Mouse (Mus musculus): Measurements from ENCODE around the gene Emg1.

Gene Emg1

DNA sequence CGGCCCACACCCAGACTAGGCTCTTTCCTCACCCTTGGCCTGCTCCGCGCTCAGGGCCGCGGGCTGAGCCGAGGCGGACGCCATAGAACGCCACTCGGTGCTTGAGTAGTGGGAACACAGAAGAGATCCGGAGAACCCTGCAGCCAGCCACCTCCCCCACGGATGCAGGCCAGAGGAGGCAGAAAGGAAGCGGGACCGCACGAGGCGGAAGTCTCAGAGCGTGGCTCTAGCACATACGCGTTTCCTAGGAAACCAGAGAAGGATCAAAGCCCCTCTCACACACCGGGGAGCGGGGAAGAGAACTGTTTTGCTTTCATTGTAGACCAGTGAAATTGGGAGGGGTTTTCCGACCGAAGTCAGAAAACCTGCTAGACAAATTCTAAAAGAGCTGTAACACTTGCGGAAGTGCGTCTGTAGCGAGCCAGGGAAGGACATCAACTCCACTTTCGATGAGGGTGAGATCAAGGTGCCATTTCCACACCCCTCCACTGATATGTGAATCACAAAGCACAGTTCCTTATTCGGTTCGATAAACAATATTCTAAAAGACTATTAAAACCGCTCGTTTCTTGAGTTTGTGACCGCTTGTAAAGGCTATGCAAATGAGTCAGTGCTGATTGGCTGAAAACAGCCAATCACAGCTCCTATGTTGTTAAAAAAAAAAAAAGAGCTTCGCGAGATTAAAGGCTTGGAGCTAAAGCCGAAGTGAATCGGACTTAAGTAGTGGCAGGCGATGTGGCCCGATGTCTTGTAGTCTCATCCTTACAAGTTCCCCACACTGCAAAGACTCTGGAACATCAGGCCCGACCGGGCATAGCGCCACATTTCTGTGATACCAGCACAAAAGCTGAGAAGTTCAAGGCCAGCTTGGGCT is 29.1 kb upstream of the Emg1 start, which contains the start of gene Grcc10:
Gene Grcc10, minus strand, starts transcription at position 487 of the 874 bp plus-strand sequence.
- DNase-seq (ENCODE audit: low spot score): peak; percentile 91

DNA sequence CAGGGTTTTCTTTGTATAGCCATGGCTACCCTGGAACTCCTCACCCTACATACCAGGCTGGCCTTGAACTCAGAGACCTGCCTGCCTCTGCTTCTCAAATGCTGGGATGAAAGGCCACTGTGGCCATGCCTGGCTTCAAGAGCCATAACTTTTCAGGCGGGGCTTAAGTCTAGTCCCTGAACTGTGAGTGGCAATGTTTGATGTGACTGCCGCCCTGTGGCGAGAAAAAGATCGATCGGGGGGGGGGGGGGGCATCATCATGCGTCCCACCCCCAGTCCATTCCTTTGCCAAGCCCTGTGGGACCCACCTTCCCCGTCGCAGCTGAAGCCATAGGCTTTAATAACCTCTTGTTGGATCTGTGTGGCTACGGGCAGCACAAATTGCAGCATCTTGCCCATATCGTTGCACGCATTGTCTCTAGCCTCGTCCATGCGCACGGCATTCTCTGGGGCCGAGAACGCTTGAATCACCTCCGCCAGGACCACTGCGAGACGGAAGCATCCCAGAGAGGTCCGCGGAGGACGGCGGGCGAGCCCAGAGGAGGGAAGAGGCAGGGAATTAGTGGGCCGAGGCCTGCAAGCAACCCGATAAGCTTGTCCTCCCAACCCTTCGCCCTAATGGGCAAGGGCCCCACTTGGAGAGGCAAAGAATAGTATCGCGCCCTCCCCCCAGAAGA is 28.4 kb upstream of the Emg1 start:
- DNase-seq (ENCODE audit: low spot score): no peak

GRCm38 (mm10) chr6:124739231-124739796 is 27.3 kb upstream of the Emg1 start:
- no peak for DNase-seq (ENCODE audit: low spot score)

DNA sequence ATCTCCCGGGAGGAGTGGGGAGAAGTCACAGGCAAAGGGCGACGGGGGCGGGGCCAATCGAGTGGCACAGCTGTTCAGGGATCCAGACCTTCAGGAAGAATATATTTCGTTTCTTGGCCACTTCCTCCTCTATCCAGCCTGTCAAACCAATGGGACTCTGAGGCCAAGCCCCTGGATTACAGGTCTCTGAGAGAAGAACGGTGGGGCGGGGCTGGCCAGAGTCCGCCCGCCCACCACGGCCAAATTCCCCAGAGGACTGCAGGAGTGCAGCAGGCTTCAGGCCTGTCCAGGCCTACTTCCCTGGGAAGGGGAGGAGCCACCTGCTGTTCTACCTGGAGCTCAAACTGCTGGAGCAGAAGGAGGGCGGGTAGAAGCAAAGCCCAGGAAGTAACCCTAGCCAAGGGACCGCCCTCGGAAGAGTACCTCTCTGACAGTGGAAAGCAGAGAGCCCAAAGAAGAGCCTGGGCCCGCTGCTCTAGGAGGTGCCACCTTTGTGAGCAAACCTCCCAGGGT is 26.6 kb upstream of the Emg1 start, which contains the start of gene Ptpn6:
Gene Ptpn6, minus strand, starts transcription at position 204 of the 513 bp plus-strand sequence.
- DNase-seq (ENCODE audit: low spot score): peak; percentile 90

DNA sequence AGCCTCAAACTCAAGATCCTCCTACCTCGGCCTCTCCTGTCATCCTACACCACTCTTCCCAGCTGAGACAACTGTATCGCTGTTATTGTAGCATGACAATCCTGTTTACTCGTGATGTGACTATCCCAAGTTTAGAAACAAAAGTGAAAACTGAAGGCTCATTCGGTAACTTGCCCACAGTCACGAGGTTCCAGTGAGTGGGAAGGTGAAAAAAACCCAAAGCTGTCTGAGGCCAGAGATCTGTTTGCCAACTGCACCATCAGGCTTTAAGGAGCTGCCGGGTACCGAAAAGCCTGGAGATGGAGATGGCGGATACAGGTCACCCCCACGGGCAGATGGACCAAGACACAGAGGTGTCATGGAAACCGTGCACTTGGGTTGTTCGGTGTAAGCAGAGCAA is 25.1 kb upstream of the Emg1 start:
- no peak for DNase-seq (ENCODE audit: low spot score)

DNA sequence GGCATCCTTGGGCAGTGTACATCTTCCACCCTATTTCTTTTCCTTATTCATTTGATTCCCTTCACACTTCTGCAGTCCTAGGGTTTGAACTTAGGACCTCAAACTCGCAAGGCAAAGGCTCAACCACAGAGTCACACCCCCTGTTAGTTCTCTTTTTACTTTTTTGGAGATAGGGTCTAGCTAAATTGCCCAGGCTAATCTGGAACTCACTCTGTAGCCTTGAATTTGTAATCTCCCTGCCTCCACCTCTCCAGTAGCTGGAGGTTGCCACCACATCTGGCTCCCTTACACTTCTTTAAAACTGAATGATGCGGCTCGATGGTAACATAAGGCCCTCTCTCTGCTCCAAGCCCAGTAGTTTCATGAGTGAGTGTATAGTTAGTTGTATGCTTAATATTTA is 22.4 kb upstream of the Emg1 start:
- DNase-seq (ENCODE audit: low spot score): no peak

GRCm38 (mm10) chr6:124732476-124733370 is 20.7 kb upstream of the Emg1 start:
- peak; percentile 80 for DNase-seq (ENCODE audit: low spot score)

DNA sequence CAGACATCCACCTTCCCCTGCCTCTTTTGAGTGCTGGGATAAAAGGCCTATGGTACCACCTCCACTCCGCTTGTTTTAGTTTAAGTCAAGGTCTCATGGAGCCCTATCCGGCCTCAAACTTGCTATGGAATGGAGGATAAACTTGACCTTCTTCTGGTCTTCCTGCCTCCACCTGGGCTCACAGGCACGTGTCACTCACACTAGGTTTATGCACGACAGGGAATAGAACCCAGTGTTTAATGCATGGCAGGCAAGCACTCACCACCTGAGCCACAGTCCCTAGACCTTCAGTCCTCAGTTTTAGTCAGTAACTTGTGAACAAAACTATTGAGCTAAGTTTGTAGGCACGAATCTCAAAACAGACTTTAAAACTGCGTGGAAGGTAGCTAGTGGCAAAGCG is 19.1 kb upstream of the Emg1 start:
- no peak for DNase-seq (ENCODE audit: low spot score)

- peak; percentile 67 for DNase-seq (ENCODE audit: low spot score)
Measured at GRCm38 (mm10) chr6:124729850-124730705, 18.1 kb upstream of the Emg1 start.

DNA sequence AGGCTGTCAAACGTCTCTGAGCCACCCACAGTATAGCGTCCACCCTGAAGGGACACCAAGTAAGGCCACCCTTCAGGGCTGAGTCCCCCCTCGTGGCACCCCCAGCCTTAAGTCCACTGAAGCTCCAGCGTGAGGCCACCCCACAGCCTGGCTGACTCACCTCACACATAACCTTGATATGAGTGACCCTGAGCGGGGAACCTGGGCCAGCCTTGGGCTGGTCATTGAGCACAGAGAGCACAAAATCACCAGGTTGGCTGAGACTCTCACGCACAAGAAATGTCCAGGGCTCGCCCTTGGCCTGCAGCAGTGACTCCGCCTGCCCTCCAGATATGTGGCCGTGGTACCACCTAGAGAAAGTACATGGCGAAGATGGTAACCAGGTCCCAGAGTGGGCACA is 16.6 kb upstream of the Emg1 start:
- no peak for DNase-seq (ENCODE audit: low spot score)

GRCm38 (mm10) chr6:124724472-124724871 is 12.5 kb upstream of the Emg1 start:
- DNase-seq (ENCODE audit: low spot score): no peak

- peak; percentile 48 for DNase-seq (ENCODE audit: low spot score)
Measured at GRCm38 (mm10) chr6:124723541-124723940, 11.6 kb upstream of the Emg1 start.

DNA sequence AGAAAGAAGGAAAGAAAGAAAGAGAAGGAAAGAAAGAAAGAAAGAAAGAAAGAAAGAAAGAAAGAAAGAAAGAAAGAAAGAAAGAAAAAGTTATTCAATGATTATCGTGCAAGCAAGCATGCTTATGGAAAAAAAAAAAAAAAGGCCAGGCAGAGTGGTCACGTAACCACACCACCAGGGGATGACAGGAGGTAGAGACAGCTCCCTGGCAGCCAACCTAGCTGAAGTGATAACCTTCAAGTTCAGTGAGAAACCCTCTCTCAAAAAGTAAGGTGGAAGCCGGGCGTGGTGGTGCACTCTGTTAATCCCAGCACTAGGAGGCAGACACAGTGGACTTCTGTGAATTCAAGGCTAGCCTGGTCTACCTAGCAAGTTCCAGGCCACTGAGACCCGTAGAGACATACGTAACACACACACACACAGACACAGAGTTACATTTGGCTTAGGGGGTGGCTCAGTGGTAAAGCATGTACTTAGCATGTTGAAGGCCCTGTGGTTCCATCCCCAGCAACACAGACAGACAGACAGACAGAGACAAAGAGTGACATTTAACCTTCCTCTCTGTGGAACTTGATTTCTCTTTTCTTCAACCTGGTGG is 11.0 kb upstream of the Emg1 start:
- DNase-seq (ENCODE audit: low spot score): no peak

GRCm38 (mm10) chr6:124720904-124721303 is 8.9 kb upstream of the Emg1 start:
- no peak for DNase-seq (ENCODE audit: low spot score)

GRCm38 (mm10) chr6:124719354-124719978 is 7.5 kb upstream of the Emg1 start:
- no peak for DNase-seq (ENCODE audit: low spot score)

DNA sequence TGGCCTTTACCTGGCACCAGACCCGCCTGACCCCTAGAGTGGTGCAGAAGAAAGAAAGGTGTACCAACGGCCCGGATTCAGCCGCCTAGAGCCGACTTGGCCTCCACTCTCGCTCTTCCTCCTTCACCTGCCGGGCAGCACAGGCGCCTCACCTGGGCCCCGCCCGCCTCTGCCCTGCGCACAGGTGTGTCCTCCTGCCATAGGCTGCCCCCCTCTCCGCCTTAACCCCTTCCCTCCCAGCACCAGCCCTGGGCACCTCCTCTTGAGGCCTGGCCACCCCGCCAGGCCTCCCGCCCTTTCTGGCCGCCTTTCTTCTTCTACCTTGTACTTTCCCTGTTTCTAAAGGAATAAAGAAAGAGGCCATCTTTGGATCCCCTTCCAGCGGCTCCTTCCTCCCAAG is 6.7 kb upstream of the Emg1 start:
- peak; percentile 85 for DNase-seq (ENCODE audit: low spot score)

DNA sequence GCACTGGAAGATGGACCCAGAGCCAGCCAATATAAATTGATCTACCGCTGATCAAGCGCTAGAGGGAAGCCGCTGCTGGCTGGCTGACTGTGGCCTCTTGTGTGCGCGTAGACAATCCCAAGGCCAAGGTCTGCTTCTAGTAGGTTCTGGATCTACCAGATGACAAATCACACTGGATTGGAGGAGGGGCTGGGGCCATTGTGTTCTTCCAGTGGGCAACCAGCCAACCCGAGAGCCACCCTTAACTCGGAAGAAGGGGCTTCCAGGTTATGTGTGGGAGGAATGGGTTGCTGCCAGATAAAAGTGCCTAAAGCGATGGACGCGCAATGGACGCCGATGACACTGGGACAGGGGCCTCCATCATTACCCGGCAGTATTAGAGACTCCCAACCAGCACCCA is 6.0 kb upstream of the Emg1 start:
- no peak for DNase-seq (ENCODE audit: low spot score)

DNA sequence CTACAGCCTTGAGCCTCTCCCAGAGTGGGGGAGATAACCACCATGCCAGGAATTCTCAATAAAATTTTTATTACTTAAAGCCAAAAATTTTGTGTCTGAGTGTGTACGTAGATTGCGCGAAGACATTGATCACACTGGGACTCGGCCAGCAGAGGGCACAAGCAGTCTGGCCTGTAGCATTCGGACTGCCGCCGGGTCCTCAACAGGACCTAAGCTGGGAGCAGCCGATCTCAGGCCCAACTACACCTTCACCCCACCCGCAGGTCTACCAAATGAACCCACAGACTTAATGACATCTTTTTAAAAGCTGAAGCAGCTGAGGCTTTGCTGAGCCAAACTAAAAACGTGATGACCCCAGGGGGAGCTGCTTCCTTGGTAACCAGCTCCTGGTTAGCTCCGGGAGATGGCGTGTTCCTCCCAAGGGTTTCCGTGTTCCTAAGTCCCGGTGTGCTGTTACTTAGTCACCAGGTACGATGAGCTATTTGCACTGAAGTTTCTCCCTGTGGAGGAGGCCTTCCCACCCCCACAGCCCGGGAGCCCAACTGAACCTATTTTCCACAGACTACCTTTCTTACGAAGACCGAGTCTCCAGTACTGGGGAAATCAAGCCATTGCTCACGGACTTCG is 5.0 kb upstream of the Emg1 start:
- DNase-seq (ENCODE audit: low spot score): peak; percentile 58

DNA sequence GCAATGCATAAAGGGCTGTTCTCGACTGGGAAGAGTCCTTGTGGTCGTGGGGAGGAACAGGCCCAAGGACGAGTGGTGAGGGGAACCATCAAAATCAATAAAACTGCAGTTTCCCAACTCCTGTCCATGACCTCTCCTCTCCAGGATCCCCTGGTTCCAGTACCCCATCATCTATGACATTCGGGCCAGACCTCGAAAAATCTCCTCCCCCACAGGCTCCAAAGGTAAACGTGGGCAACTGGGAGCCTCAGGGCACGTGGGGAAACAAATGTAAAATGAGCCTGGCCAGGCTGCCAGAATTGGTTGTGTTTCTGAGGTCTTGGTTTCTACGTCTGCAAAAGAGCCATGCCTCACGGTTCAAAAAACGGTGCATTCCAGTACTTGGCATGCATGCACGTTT is 940 bp upstream of the Emg1 start:
- no peak for DNase-seq (ENCODE audit: low spot score)
